Mouse (Mus musculus) brain, embryonic 14.5 days (tissue): ENCODE results near the gene Fgf4. TPM values are rescaled to one million over a fixed set of nuclear protein-coding genes. Genes with fewer than 3 reads are reported as not detected.
A peak's percentile ranks its signal among the peaks of the same experiment; 100 is the strongest.
"Not testable (repeated sequence)": the region's sequence is repeated elsewhere in the genome, so short reads cannot be mapped to it uniquely, and the experiment has no call there.

Source experiments
- DNase-seq: peaks from one replicate; pipeline ENCODE4 v3.0.0-alpha.2; 2011; ENCODE audit warnings: low read depth
- CTCF ChIP-seq: fragments of 200-500 bp; IDR thresholded peaks from 2 replicates; pipeline ENCODE4 v1.5.1; 2012; ENCODE audit warnings: inconsistent platforms, mild to moderate bottlenecking, moderate library complexity, borderline replicate concordance; ENCODE audit not compliant: insufficient read depth, insufficient read length; ENCODE audit errors: extremely low read depth
- POLR2A ChIP-seq: fragments of 200-500 bp; IDR thresholded peaks from 2 replicates; pipeline ENCODE4 v1.6.1; 2012; ENCODE audit warnings: mild to moderate bottlenecking, inconsistent platforms, borderline replicate concordance; ENCODE audit not compliant: poor library complexity, insufficient read depth, insufficient read length, severe bottlenecking; ENCODE audit errors: extremely low read depth
- polyA plus RNA-seq: library from polyadenylated mRNA; depleted of rRNA; stranded (reverse); fragments of >200 nt; gene quantifications from 2 replicates; pipeline ENCODE4 v1.2.3, GENCODE M21; 2012

The Fgf4 gene
- polyA plus RNA-seq, 1 experiment, result not detected

GRCm38 (mm10) chr7:144878401-144878800 is 31.2 kb downstream of the Fgf4 start:
- DNase-seq, result no peak
- TF ChIP-seq POLR2A (no peak), CTCF (no peak)

DNA sequence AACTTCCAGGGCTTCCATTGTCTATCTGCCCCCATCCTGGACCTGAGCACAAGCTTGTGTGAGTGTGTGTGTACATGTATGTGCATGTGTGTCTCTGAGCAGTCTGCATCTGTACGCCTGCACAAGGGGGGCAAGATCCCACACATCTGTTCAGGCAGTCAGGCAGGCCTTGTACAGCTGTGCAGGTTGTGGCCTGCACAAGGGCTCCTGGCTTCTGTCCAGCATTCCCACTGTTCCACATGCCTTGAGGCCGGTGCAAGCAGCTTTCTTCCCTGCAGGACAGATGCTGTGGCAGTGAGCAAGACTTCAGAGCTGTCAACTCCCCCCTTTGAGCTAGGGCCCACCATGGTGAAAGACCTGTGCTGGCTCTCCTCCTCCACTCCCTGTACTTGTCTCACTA is 35.9 kb downstream of the Fgf4 start:
- TF ChIP-seq CTCF, result no peak
- TF ChIP-seq POLR2A, result no peak
- peak; percentile 41 for DNase-seq

DNA sequence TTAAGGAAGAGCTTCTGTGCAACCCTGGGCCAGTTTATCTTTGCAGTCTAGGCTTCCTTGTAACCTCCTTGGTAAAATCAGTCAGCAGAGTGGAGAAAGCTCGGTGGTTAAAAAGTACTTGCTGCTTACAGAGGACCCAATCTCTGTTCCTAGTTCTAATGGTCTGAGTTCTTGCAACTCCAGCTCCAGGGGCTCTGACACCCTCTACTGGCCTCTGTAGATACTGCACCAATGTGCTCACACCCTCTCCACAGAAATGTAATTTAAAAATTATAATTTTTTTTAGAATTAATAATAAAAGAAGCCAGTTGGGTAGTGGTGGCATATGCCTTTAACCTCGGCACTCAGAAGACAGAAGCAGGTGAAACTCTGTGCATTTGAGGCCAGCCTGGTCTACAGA is 40.5 kb downstream of the Fgf4 start:
- no peak for DNase-seq
- TF ChIP-seq POLR2A (no peak), CTCF (peak; percentile 24; the same call in 1 of the 2 replicates)

GRCm38 (mm10) chr7:144888564-144889299 is 41.6 kb downstream of the Fgf4 start:
- peak; percentile 25 for DNase-seq
- TF ChIP-seq POLR2A (no peak), CTCF (no peak)

GRCm38 (mm10) chr7:144890661-144891060 is 43.5 kb downstream of the Fgf4 start:
- DNase-seq, result not testable (repeated sequence)

GRCm38 (mm10) chr7:144891863-144892262 is 44.7 kb downstream of the Fgf4 start:
- no peak for TF ChIP-seq CTCF
- no peak for TF ChIP-seq POLR2A
- no peak for DNase-seq

- no peak for DNase-seq
- no peak for TF ChIP-seq CTCF
- TF ChIP-seq POLR2A, result no peak
Measured at GRCm38 (mm10) chr7:144892322-144892721, 45.2 kb downstream of the Fgf4 start.

- peak; percentile 71 for DNase-seq
- TF ChIP-seq CTCF (peak; percentile 38; the same call in 1 of the 2 replicates), POLR2A (no peak)
Measured at GRCm38 (mm10) chr7:144894191-144894590, 47.0 kb downstream of the Fgf4 start.

DNA sequence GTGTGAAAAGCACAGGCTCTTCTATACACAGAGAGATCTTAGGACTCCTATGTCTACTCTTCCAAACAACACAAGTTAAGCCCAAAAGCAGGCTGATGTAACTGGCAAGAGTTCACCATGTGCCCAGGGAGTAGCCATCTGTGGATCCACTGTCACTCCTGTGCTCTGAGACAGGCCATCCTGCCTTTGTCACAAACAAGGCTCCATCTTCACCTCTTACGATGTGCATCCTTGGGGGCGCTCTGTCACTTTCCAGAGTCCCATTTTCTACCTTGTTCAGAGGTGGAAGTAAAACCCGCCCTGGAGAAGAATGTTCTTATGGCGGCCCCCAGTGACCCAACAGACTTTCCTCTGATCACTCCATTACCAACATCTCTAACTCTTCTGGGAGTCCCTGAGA is 47.5 kb downstream of the Fgf4 start:
- DNase-seq, result peak; percentile 57
- TF ChIP-seq CTCF (no peak), POLR2A (no peak)

DNA sequence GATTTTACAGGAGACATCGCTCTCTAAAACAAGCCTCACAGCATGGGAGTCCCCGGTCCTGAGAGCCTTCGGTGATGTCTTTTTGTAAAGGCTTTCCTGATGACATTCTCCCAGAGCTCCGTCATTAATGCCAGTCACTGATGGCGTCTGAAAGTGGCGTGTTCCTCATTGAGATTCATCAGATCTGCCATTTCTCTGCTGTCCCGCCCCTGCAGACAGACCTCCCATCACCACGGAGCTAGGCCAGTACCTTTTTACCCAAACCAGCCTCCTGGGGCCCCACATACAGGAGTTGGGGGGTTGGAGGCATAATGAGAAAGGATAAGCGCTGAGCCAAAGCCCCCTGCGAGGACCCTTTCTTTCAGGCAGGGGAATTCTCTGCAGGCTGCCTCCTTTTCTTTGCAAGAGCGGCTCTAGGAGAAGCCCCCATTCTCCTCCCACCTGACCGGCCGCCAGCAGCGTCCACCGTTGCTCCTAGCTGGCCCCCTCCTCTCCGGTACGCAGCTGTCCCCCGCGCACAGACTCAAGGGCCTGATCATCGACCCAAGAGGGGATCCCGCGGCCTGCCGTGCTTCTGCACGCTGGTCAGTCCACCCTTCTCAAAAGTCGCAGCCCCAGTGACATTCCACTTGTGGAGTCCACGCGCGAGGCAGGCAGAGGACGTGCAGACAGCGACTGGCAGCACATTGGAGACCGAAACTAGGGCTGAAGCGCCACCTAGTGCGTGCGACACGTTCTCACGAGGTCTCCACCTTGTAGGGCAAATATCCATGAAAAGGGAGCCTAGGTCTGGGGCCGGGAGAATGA is 48.3 kb downstream of the Fgf4 start:
- DNase-seq, result peak; percentile 93
- peak; percentile 83 for TF ChIP-seq CTCF
- TF ChIP-seq POLR2A, result no peak

DNA sequence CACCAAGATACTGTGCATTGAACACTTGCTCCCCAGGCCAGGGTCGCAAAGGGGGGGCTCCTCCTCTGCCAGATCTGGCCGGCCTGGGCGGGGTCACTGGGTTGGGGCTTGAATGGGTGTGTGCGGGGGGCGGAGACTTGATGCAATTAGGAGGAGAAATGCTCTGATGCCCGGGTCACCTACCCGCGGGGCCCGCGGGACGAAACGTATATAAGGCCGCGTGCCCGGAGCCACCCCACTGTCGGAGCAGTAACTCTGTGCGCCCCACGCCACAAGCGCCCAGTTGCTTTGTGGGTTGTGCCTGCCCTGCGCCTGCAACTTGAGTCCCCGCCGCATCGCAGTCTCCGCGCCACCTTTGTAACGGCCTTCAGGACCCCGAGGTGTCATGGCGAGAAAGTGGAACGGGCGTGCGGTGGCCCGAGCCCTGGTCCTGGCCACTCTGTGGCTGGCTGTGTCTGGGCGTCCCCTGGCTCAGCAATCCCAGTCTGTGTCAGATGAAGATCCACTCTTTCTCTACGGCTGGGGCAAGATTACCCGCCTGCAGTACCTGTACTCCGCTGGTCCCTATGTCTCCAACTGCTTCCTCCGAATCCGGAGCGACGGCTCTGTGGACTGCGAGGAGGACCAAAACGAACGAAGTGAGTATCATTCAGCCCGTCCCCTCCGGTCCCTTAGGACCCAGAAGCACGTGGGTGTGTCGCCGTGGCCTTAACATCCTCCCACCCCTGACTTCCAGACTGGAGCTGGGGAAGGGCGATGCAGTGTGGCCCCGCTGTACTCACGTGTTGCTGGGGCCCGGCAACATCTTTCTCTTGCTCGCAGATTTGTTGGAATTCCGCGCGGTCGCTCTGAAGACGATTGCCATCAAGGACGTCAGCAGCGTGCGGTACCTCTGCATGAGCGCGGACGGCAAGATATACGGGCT is 49.4 kb downstream of the Fgf4 start, which contains the start of gene Fgf15:
Gene Fgf15 (plus strand): TSS at position 238 of the 925 bp plus-strand sequence.
- peak; percentile 67 for DNase-seq
- TF ChIP-seq CTCF (no peak), POLR2A (peak; percentile 28; the same call in 1 of the 2 replicates)

DNA sequence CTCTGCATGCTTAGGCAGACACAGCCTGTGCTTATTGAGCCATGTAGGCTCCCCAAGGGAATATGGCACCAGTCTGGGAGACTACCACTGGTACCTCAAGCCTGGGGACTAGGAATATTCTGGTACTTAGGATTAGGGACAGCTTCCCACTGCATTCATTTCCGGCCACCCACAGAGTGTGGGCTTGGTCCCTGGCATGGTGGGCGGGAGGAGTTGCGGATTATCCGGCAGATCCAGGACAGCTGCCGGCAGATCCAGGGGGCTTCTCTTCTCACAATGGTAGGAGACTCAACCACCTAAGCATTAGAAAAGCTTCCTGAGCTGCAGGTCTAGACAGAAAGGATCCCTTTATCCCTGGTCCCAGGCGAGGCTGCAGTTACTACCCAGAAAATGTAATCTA is 51.3 kb downstream of the Fgf4 start:
- TF ChIP-seq CTCF (no peak), POLR2A (no peak)

More for the DNA sequence above, 51.3 kb downstream of the Fgf4 start:
- no peak for DNase-seq
